Mouse (Mus musculus): ENCODE data around the gene Wdr54. TPM values are rescaled to one million over a fixed set of nuclear protein-coding genes. Genes with fewer than 3 reads are reported as not detected.
A peak's percentile ranks its signal among the peaks of the same experiment; 100 is the strongest.

Gene Wdr54
- polyA plus RNA-seq, 1 experiment = 7.3 TPM

- no peak for TF ChIP-seq POLR2A (IDR thresholded peaks at IDR 0.05; ENCODE audit: insufficient read depth, low read length)
- TF ChIP-seq EP300 (IDR thresholded peaks at IDR 0.05; ENCODE audit: insufficient read depth, low read depth, low read length) = no peak
- peak; percentile 46 for TF ChIP-seq CTCF (IDR thresholded peaks at IDR 0.05; ENCODE audit: low read depth, low read length)
- peak within 1 kb of the TSS; percentile 87 for H3K4me3 ChIP-seq (ENCODE audit: low read depth, low read length)
- no peaks in the 10 kb centered on the region for H3K27me3 ChIP-seq (ENCODE audit: control insufficient read depth, insufficient read depth, low read length, poor library complexity, severe bottlenecking)
- H3K9ac ChIP-seq (ENCODE audit: low read depth, poor library complexity, severe bottlenecking) = peak within 1 kb of the TSS; percentile 42
- no peaks in the 10 kb centered on the region for H3K4me1 ChIP-seq (ENCODE audit: control insufficient read depth, insufficient read depth, low read length)
- no peaks in the 10 kb centered on the region for H3K9me3 ChIP-seq (replicated peaks; ENCODE audit: control insufficient read depth, insufficient read depth, low read length, poor library complexity, severe bottlenecking)
- no peak within 1 kb of the TSS for H3K27ac ChIP-seq (ENCODE audit: insufficient read depth, low read length)
- no peaks in the 10 kb centered on the region for H3K36me3 ChIP-seq (ENCODE audit: control insufficient read depth, insufficient read depth, low read length, poor library complexity, severe bottlenecking)
Observed at GRCm38 (mm10) chr6:83101316-83101687, 54.9 kb downstream of the Wdr54 start, which contains the start of the genes Ccdc142 and Gm42688. Gene Ccdc142, plus strand, starts transcription at chr6:83101601. Gene Gm42688, plus strand, starts transcription at chr6:83101617.

Other genes starting within 250 kb of the Wdr54 start
- gene Sema4f, start 216.6 kb downstream of the Wdr54 start, polyA plus RNA-seq (2011; ENCODE audit: insufficient read depth, insufficient read length, low read depth, missing spikeins) = 1.2 and 1.9 TPM in 2 replicates
- gene M1ap, start 209.5 kb downstream of the Wdr54 start, polyA plus RNA-seq (2011; ENCODE audit: insufficient read depth, insufficient read length, low read depth, missing spikeins) = 2.2 and 2.3 TPM in 2 replicates
- gene Dok1, start 122.9 kb downstream of the Wdr54 start, polyA plus RNA-seq (2011; ENCODE audit: insufficient read depth, insufficient read length, low read depth, missing spikeins) = 4.7 and 4.8 TPM in 2 replicates
- 2.2 and 3.1 TPM in 2 replicates for gene Loxl3, start 122.2 kb downstream of the Wdr54 start, polyA plus RNA-seq (2011; ENCODE audit: insufficient read depth, insufficient read length, low read depth, missing spikeins)
- 42.4 and 44.3 TPM in 2 replicates for gene Aup1, start 101.9 kb downstream of the Wdr54 start, polyA plus RNA-seq (2011; ENCODE audit: insufficient read depth, insufficient read length, low read depth, missing spikeins)
- 36.8 and 37.4 TPM in 2 replicates for gene Htra2, start 101.1 kb downstream of the Wdr54 start, polyA plus RNA-seq (2011; ENCODE audit: insufficient read depth, insufficient read length, low read depth, missing spikeins)
- 2.9 and 3.7 TPM in 2 replicates for gene Dqx1, start 98.6 kb downstream of the Wdr54 start, polyA plus RNA-seq (2011; ENCODE audit: insufficient read depth, insufficient read length, low read depth, missing spikeins)
- not detected in 2 replicates for gene Tlx2, start 86.1 kb downstream of the Wdr54 start, polyA plus RNA-seq (2011; ENCODE audit: insufficient read depth, insufficient read length, low read depth, missing spikeins)
- gene Pcgf1, start 78.5 kb downstream of the Wdr54 start, polyA plus RNA-seq (2011; ENCODE audit: insufficient read depth, insufficient read length, low read depth, missing spikeins) = 14.7 and 21.3 TPM in 2 replicates
- gene Lbx2, start 70.0 kb downstream of the Wdr54 start, polyA plus RNA-seq (2011; ENCODE audit: insufficient read depth, insufficient read length, low read depth, missing spikeins) = not detected in 2 replicates
- gene Ccdc142, start 54.8 kb downstream of the Wdr54 start, polyA plus RNA-seq (2011; ENCODE audit: insufficient read depth, insufficient read length, low read depth, missing spikeins) = not detected in 2 replicates
- 0.45 and 1.2 TPM in 2 replicates for gene Gm42688, start 54.8 kb downstream of the Wdr54 start, polyA plus RNA-seq (2011; ENCODE audit: insufficient read depth, insufficient read length, low read depth, missing spikeins)
- 29.5 and 36.4 TPM in 2 replicates for gene Mrpl53, start 47.4 kb downstream of the Wdr54 start, polyA plus RNA-seq (2011; ENCODE audit: insufficient read depth, insufficient read length, low read depth, missing spikeins)
- gene Mogs, start 40.9 kb downstream of the Wdr54 start, polyA plus RNA-seq (2011; ENCODE audit: insufficient read depth, insufficient read length, low read depth, missing spikeins) = 23.3 and 25.4 TPM in 2 replicates
- gene Wbp1, start 34.8 kb downstream of the Wdr54 start, polyA plus RNA-seq (2011; ENCODE audit: insufficient read depth, insufficient read length, low read depth, missing spikeins) = 26.7 and 32.4 TPM in 2 replicates
- gene Ino80b, start 31.0 kb downstream of the Wdr54 start, polyA plus RNA-seq (2011; ENCODE audit: insufficient read depth, insufficient read length, low read depth, missing spikeins) = 9.0 and 11.6 TPM in 2 replicates
- 10.4 and 10.5 TPM in 2 replicates for gene Rtkn, start 20.9 kb downstream of the Wdr54 start, polyA plus RNA-seq (2011; ENCODE audit: insufficient read depth, insufficient read length, low read depth, missing spikeins)
- gene 1700003E16Rik, start within 50 bp of the Wdr54 start, polyA plus RNA-seq (2011; ENCODE audit: insufficient read depth, insufficient read length, low read depth, missing spikeins) = not detected in 2 replicates
- 41.5 and 52.4 TPM in 2 replicates for gene Dctn1, start 9.5 kb upstream of the Wdr54 start, polyA plus RNA-seq (2011; ENCODE audit: insufficient read depth, insufficient read length, low read depth, missing spikeins)
- gene Slc4a5, start 63.4 kb upstream of the Wdr54 start, polyA plus RNA-seq (2011; ENCODE audit: insufficient read depth, insufficient read length, low read depth, missing spikeins) = 2.1 and 3.8 TPM in 2 replicates
- 58.4 and 63.8 TPM in 2 replicates for gene Mthfd2, start 169.5 kb upstream of the Wdr54 start, polyA plus RNA-seq (2011; ENCODE audit: insufficient read depth, insufficient read length, low read depth, missing spikeins)
- 49.5 and 62.1 TPM in 2 replicates for gene Mob1a, start 169.6 kb upstream of the Wdr54 start, polyA plus RNA-seq (2011; ENCODE audit: insufficient read depth, insufficient read length, low read depth, missing spikeins)
- 37.9 and 38.1 TPM in 2 replicates for gene Bola3, start 192.8 kb upstream of the Wdr54 start, polyA plus RNA-seq (2011; ENCODE audit: insufficient read depth, insufficient read length, low read depth, missing spikeins)

Data from ES-Bruce4 (cell line).